Mouse (Mus musculus) heart, postnatal 14 days (tissue): ENCODE data around the gene Iqca. TPM values are rescaled to one million over a fixed set of nuclear protein-coding genes. Genes with fewer than 3 reads are reported as not detected.

Experiments used
- DNase-seq, 2 experiments: peaks; one replicate each; pipeline ENCODE4 v3.0.0; 2021 to 2022
- intact Hi-C: fragments of 180-260 bp; cut with DNase I; formaldehyde crosslinking; loops from one replicate; pipeline ENCODE4 v1.15.1; 2025
- total RNA-seq, 2 experiments: library from RNA; stranded (reverse); gene quantifications; 2 replicates each; pipeline ENCODE4 v1.2.3; 2021

Iqca gene
- total RNA-seq, 2 experiments from 2014 or later, result 0.36 TPM; not detected in 1

DNA sequence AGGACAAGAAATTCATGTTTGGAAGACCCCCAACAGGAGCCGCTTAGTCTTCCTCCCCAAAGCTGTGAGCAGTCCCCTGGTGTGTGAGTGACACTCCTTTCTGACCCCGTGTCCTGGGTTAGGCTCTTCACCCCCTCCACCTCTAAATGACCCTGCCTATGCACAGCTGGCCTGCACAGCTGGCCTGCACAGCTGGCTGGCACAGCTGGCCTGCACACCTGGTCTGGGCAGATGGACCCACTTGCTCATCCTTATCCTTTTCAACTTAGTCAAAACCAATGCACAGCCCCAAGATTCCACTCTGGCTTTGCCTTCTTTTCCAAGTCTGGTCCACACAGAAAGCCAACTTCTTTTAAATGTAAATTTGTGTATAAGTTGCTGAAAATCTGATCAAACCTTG lies 154.5 kb downstream of the Iqca start:
- intact Hi-C loops, result no loop called here
- DNase-seq, result no peak

DNA sequence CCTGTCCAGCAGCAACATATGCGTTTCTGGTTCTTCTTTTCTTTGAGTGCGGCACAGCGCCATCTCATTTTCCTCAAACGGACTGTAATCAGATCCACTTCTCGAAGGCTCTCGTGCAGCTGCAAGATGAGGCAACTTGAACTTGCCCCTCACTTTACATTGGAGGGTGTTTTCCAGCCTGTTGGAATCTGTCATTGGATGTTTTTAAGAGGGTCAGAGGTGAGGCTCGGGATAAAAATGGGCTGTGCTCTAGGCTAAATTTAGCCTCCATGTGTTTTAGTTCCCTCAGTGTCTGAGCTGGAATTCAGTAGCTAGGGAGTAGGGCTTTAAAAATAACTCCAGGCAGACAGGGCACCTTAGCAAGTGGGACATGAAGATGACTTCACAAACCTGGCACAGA lies 155.1 kb downstream of the Iqca start:
- DNase-seq, result peak in 1 of 2 experiments; percentile 18
- intact Hi-C loops, result no loop called here

DNA sequence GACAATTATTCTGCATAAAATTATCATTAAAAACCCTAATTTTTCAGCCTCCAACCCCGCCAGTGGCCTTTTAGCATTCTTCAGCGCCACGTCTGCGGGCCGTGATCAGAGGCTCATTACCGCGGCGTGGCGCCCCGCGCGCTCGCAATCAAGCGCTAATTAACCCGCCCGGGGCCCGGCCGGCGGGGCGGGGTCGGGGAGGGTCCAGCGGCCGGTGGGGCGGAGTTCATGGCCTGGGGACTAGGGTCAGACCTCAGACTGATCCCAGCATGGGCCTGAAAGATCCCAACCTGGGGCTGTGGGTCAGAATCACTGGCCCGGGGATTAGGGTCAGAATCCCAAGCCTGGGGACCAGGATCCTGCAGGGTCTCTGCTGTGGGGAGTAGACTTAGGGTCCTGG lies 160.9 kb downstream of the Iqca start:
- intact Hi-C loops, result no loop called here
- no peak for DNase-seq

Other genes with a start within 250 kb of the Iqca start
- not detected for gene Gbx2, start 222.2 kb downstream of the Iqca start, total RNA-seq
- 10 to 100 TPM; 13.4 to 15.9 TPM for gene Asb18, start 138.7 kb downstream of the Iqca start, total RNA-seq
- 10 to 100 TPM; 53.0 to 62.6 TPM for gene Ackr3, start 50.6 kb upstream of the Iqca start, total RNA-seq